Comparison of ENCODE assay signal across 8 mouse cellular contexts in the genomic region with DNA sequence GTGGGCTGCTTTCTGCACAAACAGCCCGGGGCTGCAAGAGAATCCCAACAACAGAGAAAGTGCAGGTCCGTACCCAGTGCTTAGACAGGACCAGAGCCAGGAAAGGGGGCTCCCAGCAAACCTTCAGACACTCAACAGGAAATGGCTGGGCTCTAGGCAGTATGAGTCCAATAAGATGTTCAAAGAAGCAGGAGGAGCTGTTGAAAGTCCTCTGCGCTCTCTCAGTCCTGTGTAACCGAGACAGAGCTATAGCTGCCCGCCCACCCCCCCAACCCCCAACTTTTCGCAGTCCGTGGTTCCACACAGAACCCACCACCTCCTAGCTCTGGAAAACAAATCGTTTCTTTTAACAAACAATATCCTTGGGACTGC. TPM values are rescaled to one million over a fixed set of nuclear protein-coding genes. Genes with fewer than 3 reads are reported as not detected.
DNase-seq lines count a peak whose midpoint lies in the region; ATAC-seq and TF ChIP-seq lines count a peak whose summit lies in the region.

No protein-coding gene starts in this region.

- 2% methylated on average over 8 of the region's 8 CpGs for WGBS in lung, embryonic 14.5 days
- 3% methylated on average over 8 of the region's 8 CpGs for WGBS in heart, embryonic 16.5 days
- WGBS in liver, embryonic 14.5 days (ENCODE audit: insufficient replicate concordance), result 1% methylated on average over 8 of the region's 8 CpGs
- WGBS in stomach, embryonic 15.5 days, result under 1% methylated on average over 8 of the region's 8 CpGs

- TF ChIP-seq CTCF in lung, embryonic 14.5 days (IDR thresholded peaks at IDR 0.05; ENCODE audit: low read depth), result no peak
- no peak for TF ChIP-seq CTCF in liver, embryonic 14.5 days (IDR thresholded peaks at IDR 0.05; ENCODE audit: low read depth)

- H3K4me1 ChIP-seq in lung, embryonic 14.5 days (ENCODE audit: insufficient read depth), result peaks cover 6% of the 10 kb centered on the region; the same call in 1 of the 2 replicates
- H3K4me1 ChIP-seq in heart, embryonic 16.5 days (ENCODE audit: control insufficient read depth, insufficient read depth, low read length), result peaks cover 7% of the 10 kb centered on the region
- H3K4me1 ChIP-seq in liver, embryonic 14.5 days (replicated peaks; ENCODE audit: control insufficient read depth in 2 of 2, insufficient read depth in 2 of 2, low read length in 1 of 2), result no peaks in the 10 kb centered on the region
- peaks cover 7% of the 10 kb centered on the region for H3K4me1 ChIP-seq in stomach, embryonic 15.5 days

- H3K4me3 ChIP-seq in lung, embryonic 14.5 days (ENCODE audit: low read depth, low read length), result peak overlapping the region; percentile 61
- H3K4me3 ChIP-seq in heart, embryonic 16.5 days (ENCODE audit: low read length), result peak overlapping the region; percentile 65
- peak overlapping the region in 1 of 2 experiments; percentile 38; a peak in 1 of 4 replicates for H3K4me3 ChIP-seq in liver, embryonic 14.5 days (ENCODE audit: insufficient read depth in 1 of 2, low read depth in 2 of 2, low read length in 2 of 2)
- peak overlapping the region; percentile 61 for H3K4me3 ChIP-seq in stomach, embryonic 15.5 days (replicated peaks)

- peak overlapping the region; percentile 73 for H3K9ac ChIP-seq in lung, embryonic 14.5 days
- peak overlapping the region; percentile 75 for H3K9ac ChIP-seq in heart, embryonic 16.5 days (ENCODE audit: low read length)
- H3K9ac ChIP-seq in liver, embryonic 14.5 days (replicated peaks), result no peak overlapping the region
- 0 out of 2 replicates have a peak overlapping the region, but pooled peaks have one; percentile 57 for H3K9ac ChIP-seq in stomach, embryonic 15.5 days

- H3K4me2 ChIP-seq in lung, embryonic 14.5 days, result peak overlapping the region; percentile 95
- H3K4me2 ChIP-seq in heart, embryonic 16.5 days (ENCODE audit: low read depth, low read length), result peak overlapping the region; percentile 94
- H3K4me2 ChIP-seq in liver, embryonic 14.5 days (ENCODE audit: low read depth), result peak overlapping the region; percentile 56
- peak overlapping the region; percentile 91 for H3K4me2 ChIP-seq in stomach, embryonic 15.5 days

- no peak for TF ChIP-seq EP300 in liver, embryonic 14.5 days (IDR thresholded peaks at IDR 0.05; ENCODE audit: low read depth)

- peak overlapping the region; percentile 58; the same call in 1 of the 2 replicates for H3K27ac ChIP-seq in lung, embryonic 14.5 days (ENCODE audit: low read depth)
- H3K27ac ChIP-seq in heart, embryonic 16.5 days (ENCODE audit: low read length), result peak overlapping the region; percentile 49
- no peak overlapping the region for H3K27ac ChIP-seq in liver, embryonic 14.5 days
- peak overlapping the region; percentile 81 for H3K27ac ChIP-seq in stomach, embryonic 15.5 days

- intact Hi-C loops in left cerebral cortex, postnatal 36 days (cut with DNase I), result no loop called here

- ATAC-seq in lung, embryonic 14.5 days (ENCODE audit: insufficient read depth), result peak; percentile 60; the same call in 1 of the 2 replicates
- no peak for ATAC-seq in heart, embryonic 16.5 days (replicated peaks; ENCODE audit: extremely low read depth, insufficient read depth, low FRiP score)
- ATAC-seq in liver, embryonic 14.5 days (ENCODE audit: insufficient read depth), result no peak
- peak; percentile 54 for ATAC-seq in stomach, embryonic 15.5 days (ENCODE audit: insufficient read depth, low FRiP score, low read depth)

- no peaks in the 10 kb centered on the region for H3K9me3 ChIP-seq in lung, embryonic 14.5 days (ENCODE audit: low read depth, low read length)
- 0 out of 2 replicates have a peak, but pooled peaks cover 3% of the 10 kb centered on the region for H3K9me3 ChIP-seq in heart, embryonic 16.5 days (replicated peaks; ENCODE audit: control insufficient read depth, low read length)
- H3K9me3 ChIP-seq in liver, embryonic 14.5 days (ENCODE audit: control insufficient read depth, low read length), result no peaks in the 10 kb centered on the region
- no peaks in the 10 kb centered on the region for H3K9me3 ChIP-seq in stomach, embryonic 15.5 days

- no peaks in the 10 kb centered on the region for H3K36me3 ChIP-seq in lung, embryonic 14.5 days (ENCODE audit: insufficient read depth)
- H3K36me3 ChIP-seq in heart, embryonic 16.5 days (ENCODE audit: control insufficient read depth, insufficient read depth), result no peaks in the 10 kb centered on the region
- H3K36me3 ChIP-seq in liver, embryonic 14.5 days (replicated peaks; ENCODE audit: control insufficient read depth, insufficient read depth, low read depth), result no peaks in the 10 kb centered on the region
- no peaks in the 10 kb centered on the region for H3K36me3 ChIP-seq in stomach, embryonic 15.5 days

- peak; percentile 57 for DNase-seq in lung, embryonic 14.5 days
- DNase-seq in lung, adult 18-20 months, result no peak
- DNase-seq in liver, embryonic 14.5 days (ENCODE audit: low read depth in 3 of 3, low spot score in 3 of 3), result no peak
- DNase-seq in thymus, adult 18-20 months, result no peak
- no peak for DNase-seq in adrenal gland, postnatal 4 days (ENCODE audit: low spot score in 2 of 2)
- DNase-seq in left cerebral cortex, postnatal 36 days (ENCODE audit: low spot score in 2 of 2), result no peak

- H3K27me3 ChIP-seq in lung, embryonic 14.5 days (ENCODE audit: insufficient read depth, low read length), result no peaks in the 10 kb centered on the region
- peaks cover 13% of the 10 kb centered on the region; the same call in 1 of the 2 replicates for H3K27me3 ChIP-seq in heart, embryonic 16.5 days (ENCODE audit: control insufficient read depth, insufficient read depth, low read length)
- peaks cover 14% of the 10 kb centered on the region for H3K27me3 ChIP-seq in liver, embryonic 14.5 days (ENCODE audit: control insufficient read depth, insufficient read depth, low read length)
- no peaks in the 10 kb centered on the region; the same call in 1 of the 2 replicates for H3K27me3 ChIP-seq in stomach, embryonic 15.5 days (replicated peaks)

RNA-seq across cellular contexts. Expression of gene Egflam, which starts 0.8 kb away (rescaled TPM):
- 17.7 and 18.0 TPM in 2 replicates for polyA plus RNA-seq in lung, embryonic 14.5 days (2014; fragmentation: Nextera tagmentation; extraction: Ambion mirVana)
- 12.4 and 14.7 TPM in 2 replicates for polyA plus RNA-seq in heart, embryonic 16.5 days (2015; fragmentation: Nextera tagmentation; extraction: Ambion mirVana)
- 0.18 and 0.19 TPM in 2 replicates for polyA plus RNA-seq in liver, embryonic 14.5 days (2012; rRNA removed)
- 0.28 and 0.51 TPM in 2 replicates for polyA plus RNA-seq in liver, embryonic 14.5 days (2014; fragmentation: Nextera tagmentation; extraction: Ambion mirVana)
- 19.0 and 19.8 TPM in 2 replicates for polyA plus RNA-seq in stomach, embryonic 15.5 days (2015; fragmentation: Nextera tagmentation; extraction: Ambion mirVana)
- total RNA-seq in adrenal gland, postnatal 4 days (2021), result 10 to 100 TPM; 10.3 to 14.4 TPM
- total RNA-seq in left cerebral cortex, postnatal 36 days (2021), result 1 to 10 TPM; 3.4 to 5.7 TPM

Comparison
In these comparisons a context has a peak if more than half of its experiments do, and no peak if none do; other contexts are left out.
1. ATAC-seq: peak in lung, embryonic 14.5 days (single experiment) and stomach, embryonic 15.5 days (single experiment); none in heart, embryonic 16.5 days (single experiment) and liver, embryonic 14.5 days (single experiment).
2. Peak in every context shown above with its lines, with median percentiles within 50 percentile points of each other: H3K4me2 ChIP-seq.